Mouse (Mus musculus): ENCODE data around the gene Slc35g3. TPM values are rescaled to one million over a fixed set of nuclear protein-coding genes. Genes with fewer than 3 reads are reported as not detected.

Slc35g3 gene
- polyA plus RNA-seq, 1 experiment: 0.26 TPM

DNA sequence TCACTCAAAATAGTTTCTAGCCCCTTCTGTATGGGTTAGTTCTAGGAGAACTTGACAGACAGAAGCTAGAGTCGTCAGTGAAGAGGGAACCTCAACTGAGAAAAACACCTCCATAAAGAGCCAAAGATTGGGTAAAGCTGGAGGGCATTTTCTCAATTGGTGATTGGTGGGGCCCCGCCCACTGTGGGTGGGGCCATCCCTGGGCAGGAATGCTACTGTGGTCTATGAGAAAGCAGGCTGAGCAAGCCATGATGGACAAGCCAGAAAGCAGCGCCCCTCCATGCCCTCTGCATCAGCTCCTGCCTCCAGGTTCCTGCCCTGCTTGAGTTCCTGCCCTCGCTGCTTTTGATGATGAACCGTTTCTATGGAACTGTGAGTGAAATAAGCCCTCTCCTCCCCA lies 35.8 kb downstream of the Slc35g3 start:
- Histone ChIP-seq H3K27me3 (ENCODE audit: control insufficient read depth, insufficient read depth, insufficient read length) (no peaks in the 10 kb centered on the region), H3K4me2 (ENCODE audit: low read depth) (no peak overlapping the region), H3K36me3 (ENCODE audit: control insufficient read depth, insufficient read depth) (no peaks in the 10 kb centered on the region), H3K79me2 (ENCODE audit: control insufficient read depth, insufficient read depth) (no peaks in the 10 kb centered on the region), H3K4me3 (no peak overlapping the region), H3ac (ENCODE audit: control insufficient read depth, insufficient read length) (no peak overlapping the region)
- no peak for TF ChIP-seq MYOD1 (IDR thresholded peaks at IDR 0.05; ENCODE audit: control insufficient read depth in 1 of 3, insufficient read length in 2 of 3, low read depth in 2 of 3)
- TF ChIP-seq MAX (IDR thresholded peaks at IDR 0.05; ENCODE audit: low read depth): no peak
- TF ChIP-seq TCF3 (IDR thresholded peaks at IDR 0.05; ENCODE audit: insufficient read length, low read depth): no peak
- TF ChIP-seq POLR2AphosphoS2 (IDR thresholded peaks at IDR 0.05; ENCODE audit: insufficient read length, low read depth): no peak
- no peak for TF ChIP-seq MYOG (IDR thresholded peaks at IDR 0.05; ENCODE audit: control insufficient read depth in 1 of 3, insufficient read depth in 1 of 3, insufficient read length in 2 of 3, low read depth in 2 of 3)
- no peak for TF ChIP-seq CEBPB (IDR thresholded peaks at IDR 0.05; ENCODE audit: insufficient read depth, poor library complexity, severe bottlenecking)
- no peak for TF ChIP-seq TCF12 (IDR thresholded peaks at IDR 0.05; ENCODE audit: insufficient read depth, poor library complexity, severe bottlenecking)
- TF ChIP-seq REST (IDR thresholded peaks at IDR 0.05; ENCODE audit: insufficient read depth, insufficient read length): no peak
- no peak for TF ChIP-seq E2F4 (IDR thresholded peaks at IDR 0.05; ENCODE audit: insufficient read depth)
- no peak for TF ChIP-seq USF1 (IDR thresholded peaks at IDR 0.05; ENCODE audit: low read depth)
- TF ChIP-seq POLR2A (IDR thresholded peaks at IDR 0.05; ENCODE audit: insufficient read length, low read depth): no peak
- TF ChIP-seq SRF (IDR thresholded peaks at IDR 0.05; ENCODE audit: control insufficient read depth, insufficient read length, low read depth): no peak

DNA sequence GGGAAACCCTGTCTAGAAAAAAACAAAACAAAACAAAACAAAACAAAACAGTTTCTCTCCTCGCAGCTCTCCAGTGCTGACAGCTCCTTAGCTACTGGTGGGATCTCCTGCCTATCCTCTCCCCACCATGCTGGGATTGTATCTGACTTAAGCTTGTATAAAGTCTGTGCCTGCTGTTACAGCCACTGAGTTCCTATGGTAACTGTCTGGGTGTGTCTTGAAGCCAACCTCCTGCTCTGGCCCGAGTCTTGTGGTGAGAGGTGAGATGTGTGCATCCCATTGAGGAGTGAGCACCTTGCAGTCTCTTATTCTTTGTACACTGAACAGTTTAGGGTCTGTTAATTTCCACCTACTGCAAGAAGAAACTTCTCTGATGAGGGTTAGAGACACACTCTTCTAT lies 38.7 kb downstream of the Slc35g3 start:
- Histone ChIP-seq H3K27me3 (ENCODE audit: control insufficient read depth, insufficient read depth, insufficient read length) (no peaks in the 10 kb centered on the region), H3K4me3 (no peak overlapping the region), H3K4me2 (ENCODE audit: low read depth) (no peak overlapping the region), H3K36me3 (ENCODE audit: control insufficient read depth, insufficient read depth) (no peaks in the 10 kb centered on the region), H3K79me2 (ENCODE audit: control insufficient read depth, insufficient read depth) (no peaks in the 10 kb centered on the region), H3ac (ENCODE audit: control insufficient read depth, insufficient read length) (no peak overlapping the region)
- no peak for TF ChIP-seq USF1 (IDR thresholded peaks at IDR 0.05; ENCODE audit: low read depth)
- no peak for TF ChIP-seq MYOG (IDR thresholded peaks at IDR 0.05; ENCODE audit: control insufficient read depth in 1 of 3, insufficient read depth in 1 of 3, insufficient read length in 2 of 3, low read depth in 2 of 3)
- no peak for TF ChIP-seq SRF (IDR thresholded peaks at IDR 0.05; ENCODE audit: control insufficient read depth, insufficient read length, low read depth)
- no peak for TF ChIP-seq MYOD1 (IDR thresholded peaks at IDR 0.05; ENCODE audit: control insufficient read depth in 1 of 3, insufficient read length in 2 of 3, low read depth in 2 of 3)
- no peak for TF ChIP-seq POLR2AphosphoS2 (IDR thresholded peaks at IDR 0.05; ENCODE audit: insufficient read length, low read depth)

DNA sequence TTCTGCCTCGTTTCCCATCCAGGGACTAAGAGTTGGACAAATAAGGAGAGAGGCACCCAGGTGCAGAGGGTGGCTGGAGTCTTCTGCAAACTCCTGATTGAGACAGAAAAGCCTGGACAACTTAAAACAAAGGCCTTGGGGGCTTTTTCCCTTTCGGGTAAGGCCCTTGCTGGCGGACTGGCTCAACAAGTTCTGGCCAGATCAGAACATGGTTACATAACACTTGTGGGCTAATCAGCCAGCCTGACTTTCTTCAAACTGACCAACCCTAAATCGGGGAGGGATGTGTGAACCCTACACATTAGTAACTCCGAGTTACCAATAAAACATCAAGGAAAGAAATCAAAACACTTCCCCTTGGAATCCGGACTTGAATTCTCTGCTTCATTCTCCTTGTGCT lies 40.9 kb downstream of the Slc35g3 start:
- Histone ChIP-seq H3K36me3 (ENCODE audit: control insufficient read depth, insufficient read depth) (no peaks in the 10 kb centered on the region), H3K79me2 (ENCODE audit: control insufficient read depth, insufficient read depth) (no peaks in the 10 kb centered on the region), H3K27me3 (ENCODE audit: control insufficient read depth, insufficient read depth, insufficient read length) (no peaks in the 10 kb centered on the region), H3ac (ENCODE audit: control insufficient read depth, insufficient read length) (no peak overlapping the region), H3K4me3 (no peak overlapping the region), H3K4me2 (ENCODE audit: low read depth) (no peak overlapping the region)
- no peak for TF ChIP-seq USF1 (IDR thresholded peaks at IDR 0.05; ENCODE audit: low read depth)
- TF ChIP-seq MYOD1 (IDR thresholded peaks at IDR 0.05; ENCODE audit: control insufficient read depth in 1 of 3, insufficient read length in 2 of 3, low read depth in 2 of 3): no peak
- no peak for TF ChIP-seq POLR2AphosphoS2 (IDR thresholded peaks at IDR 0.05; ENCODE audit: insufficient read length, low read depth)
- TF ChIP-seq E2F4 (IDR thresholded peaks at IDR 0.05; ENCODE audit: insufficient read depth): no peak
- TF ChIP-seq TCF3 (IDR thresholded peaks at IDR 0.05; ENCODE audit: insufficient read length, low read depth): no peak
- TF ChIP-seq MAX (IDR thresholded peaks at IDR 0.05; ENCODE audit: low read depth): no peak
- TF ChIP-seq REST (IDR thresholded peaks at IDR 0.05; ENCODE audit: insufficient read depth, insufficient read length): no peak
- no peak for TF ChIP-seq TCF12 (IDR thresholded peaks at IDR 0.05; ENCODE audit: insufficient read depth, poor library complexity, severe bottlenecking)
- no peak for TF ChIP-seq CEBPB (IDR thresholded peaks at IDR 0.05; ENCODE audit: insufficient read depth, poor library complexity, severe bottlenecking)
- TF ChIP-seq MYOG (IDR thresholded peaks at IDR 0.05; ENCODE audit: control insufficient read depth in 1 of 3, insufficient read depth in 1 of 3, insufficient read length in 2 of 3, low read depth in 2 of 3): no peak
- no peak for TF ChIP-seq SRF (IDR thresholded peaks at IDR 0.05; ENCODE audit: control insufficient read depth, insufficient read length, low read depth)
- TF ChIP-seq POLR2A (IDR thresholded peaks at IDR 0.05; ENCODE audit: insufficient read length, low read depth): no peak

DNA sequence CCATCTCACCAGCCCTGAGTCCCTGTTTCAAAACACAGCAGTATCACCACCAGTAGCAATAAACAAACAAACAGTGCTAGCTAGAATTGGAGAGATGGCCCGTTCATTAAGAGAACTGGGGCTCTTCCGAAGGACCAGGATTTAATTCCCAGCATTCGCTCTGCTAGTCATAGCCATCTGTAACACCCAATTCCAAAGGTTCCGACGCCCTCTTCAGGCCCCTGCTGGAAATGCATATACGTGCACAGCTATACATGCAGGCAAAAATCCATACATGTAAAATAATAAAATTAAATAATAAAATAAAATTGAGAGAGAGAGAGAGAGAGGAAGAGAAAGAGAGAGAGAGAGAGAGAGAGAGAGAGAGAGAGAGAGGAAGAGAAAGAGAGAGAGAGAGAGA lies 42.3 kb downstream of the Slc35g3 start:
- H3K27me3 ChIP-seq (ENCODE audit: control insufficient read depth, insufficient read depth, insufficient read length): no peaks in the 10 kb centered on the region
- H3K4me3 ChIP-seq: no peak overlapping the region
- no peak for TF ChIP-seq MYOG (IDR thresholded peaks at IDR 0.05; ENCODE audit: control insufficient read depth in 1 of 3, insufficient read depth in 1 of 3, insufficient read length in 2 of 3, low read depth in 2 of 3)
- no peak for TF ChIP-seq REST (IDR thresholded peaks at IDR 0.05; ENCODE audit: insufficient read depth, insufficient read length)
- no peak for TF ChIP-seq TCF3 (IDR thresholded peaks at IDR 0.05; ENCODE audit: insufficient read length, low read depth)
- no peak for TF ChIP-seq TCF12 (IDR thresholded peaks at IDR 0.05; ENCODE audit: insufficient read depth, poor library complexity, severe bottlenecking)
- no peak for TF ChIP-seq POLR2AphosphoS2 (IDR thresholded peaks at IDR 0.05; ENCODE audit: insufficient read length, low read depth)
- no peak for TF ChIP-seq E2F4 (IDR thresholded peaks at IDR 0.05; ENCODE audit: insufficient read depth)
- no peak for TF ChIP-seq USF1 (IDR thresholded peaks at IDR 0.05; ENCODE audit: low read depth)
- TF ChIP-seq POLR2A (IDR thresholded peaks at IDR 0.05; ENCODE audit: insufficient read length, low read depth): no peak
- no peak for TF ChIP-seq CEBPB (IDR thresholded peaks at IDR 0.05; ENCODE audit: insufficient read depth, poor library complexity, severe bottlenecking)
- no peak for TF ChIP-seq MYOD1 (IDR thresholded peaks at IDR 0.05; ENCODE audit: control insufficient read depth in 1 of 3, insufficient read length in 2 of 3, low read depth in 2 of 3)
- no peaks in the 10 kb centered on the region for H3K79me2 ChIP-seq (ENCODE audit: control insufficient read depth, insufficient read depth)
- no peaks in the 10 kb centered on the region for H3K36me3 ChIP-seq (ENCODE audit: control insufficient read depth, insufficient read depth)
- H3ac ChIP-seq (ENCODE audit: control insufficient read depth, insufficient read length): no peak overlapping the region
- no peak overlapping the region for H3K4me2 ChIP-seq (ENCODE audit: low read depth)

DNA sequence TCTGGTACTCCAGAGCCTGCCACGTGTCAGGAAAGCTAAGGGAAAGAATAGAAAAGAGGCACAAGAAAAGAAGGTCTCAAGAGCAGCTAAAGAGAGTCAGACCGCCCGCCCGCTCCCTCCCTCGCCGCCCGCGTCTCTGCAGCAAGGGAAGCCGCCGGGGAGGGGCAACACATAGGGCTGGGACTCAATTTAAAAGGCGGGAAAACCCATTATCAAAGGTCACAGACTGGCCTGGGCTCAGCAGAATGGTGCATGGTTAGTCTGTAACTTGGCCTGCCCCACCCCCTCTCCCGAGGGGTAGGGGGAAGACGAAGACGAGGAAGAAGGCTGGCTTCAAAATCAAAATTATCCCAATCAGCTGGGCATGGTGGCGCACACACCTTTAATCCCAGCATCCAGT lies 43.1 kb downstream of the Slc35g3 start:
- Histone ChIP-seq H3K36me3 (ENCODE audit: control insufficient read depth, insufficient read depth) (no peaks in the 10 kb centered on the region), H3K4me2 (ENCODE audit: low read depth) (no peak overlapping the region), H3K79me2 (ENCODE audit: control insufficient read depth, insufficient read depth) (no peaks in the 10 kb centered on the region), H3K4me3 (no peak overlapping the region), H3ac (ENCODE audit: control insufficient read depth, insufficient read length) (no peak overlapping the region), H3K27me3 (ENCODE audit: control insufficient read depth, insufficient read depth, insufficient read length) (no peaks in the 10 kb centered on the region)
- TF ChIP-seq REST (IDR thresholded peaks at IDR 0.05; ENCODE audit: insufficient read depth, insufficient read length): no peak
- TF ChIP-seq USF1 (IDR thresholded peaks at IDR 0.05; ENCODE audit: low read depth): no peak
- TF ChIP-seq TCF3 (IDR thresholded peaks at IDR 0.05; ENCODE audit: insufficient read length, low read depth): no peak
- TF ChIP-seq MAX (IDR thresholded peaks at IDR 0.05; ENCODE audit: low read depth): no peak
- no peak for TF ChIP-seq MYOD1 (IDR thresholded peaks at IDR 0.05; ENCODE audit: control insufficient read depth in 1 of 3, insufficient read length in 2 of 3, low read depth in 2 of 3)
- TF ChIP-seq E2F4 (IDR thresholded peaks at IDR 0.05; ENCODE audit: insufficient read depth): no peak
- no peak for TF ChIP-seq MYOG (IDR thresholded peaks at IDR 0.05; ENCODE audit: control insufficient read depth in 1 of 3, insufficient read depth in 1 of 3, insufficient read length in 2 of 3, low read depth in 2 of 3)
- TF ChIP-seq TCF12 (IDR thresholded peaks at IDR 0.05; ENCODE audit: insufficient read depth, poor library complexity, severe bottlenecking): no peak
- no peak for TF ChIP-seq POLR2AphosphoS2 (IDR thresholded peaks at IDR 0.05; ENCODE audit: insufficient read length, low read depth)
- TF ChIP-seq CEBPB (IDR thresholded peaks at IDR 0.05; ENCODE audit: insufficient read depth, poor library complexity, severe bottlenecking): no peak
- no peak for TF ChIP-seq POLR2A (IDR thresholded peaks at IDR 0.05; ENCODE audit: insufficient read length, low read depth)
- TF ChIP-seq SRF (IDR thresholded peaks at IDR 0.05; ENCODE audit: control insufficient read depth, insufficient read length, low read depth): no peak

Data from myocyte (in vitro differentiated cells).